In the genomic region with DNA sequence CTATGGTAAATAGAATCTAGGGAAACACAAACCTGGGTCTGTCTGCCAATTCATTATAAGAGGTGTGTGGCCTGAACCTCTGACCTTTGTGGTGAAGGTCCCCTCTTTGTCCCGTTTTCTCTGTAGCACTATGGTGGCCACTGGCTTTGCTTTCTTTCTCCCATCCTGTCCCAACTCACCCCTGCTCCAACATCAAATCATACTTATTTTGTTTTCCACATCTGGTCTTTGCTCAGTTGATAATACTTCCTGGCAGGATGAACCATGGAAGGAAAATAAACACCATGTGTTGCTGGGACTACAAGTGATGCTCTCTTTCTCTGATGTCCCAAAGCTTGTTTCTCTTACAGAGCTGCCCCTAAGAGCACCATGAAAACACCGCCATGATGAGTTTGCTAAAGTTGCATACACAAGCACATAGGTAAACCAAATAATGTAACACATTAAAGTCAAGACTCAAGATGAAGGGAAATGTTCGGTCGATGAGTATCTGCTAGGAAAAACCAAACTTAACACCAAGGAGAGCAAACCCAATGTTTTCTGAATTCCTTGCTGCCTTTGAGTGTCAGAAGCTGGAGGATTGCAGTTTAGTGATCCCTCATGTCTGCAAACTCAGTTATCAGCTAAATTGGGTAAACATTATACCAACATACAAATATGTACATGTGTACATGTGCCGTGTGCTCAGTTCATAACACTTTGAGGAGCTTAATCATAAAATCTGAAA, we compare ENCODE assay signal across 16 mouse cellular contexts.
DNase-seq lines count a peak whose midpoint lies in the region; ATAC-seq and TF ChIP-seq lines count a peak whose summit lies in the region.
"Had no signal": no experiment of that assay in that cellular context is flagged by ENCODE, and none has a peak within 500 bp of the region (broad histone marks: within the 10 kb centered on the region; RNA-seq: fewer than 3 reads in every experiment).

No protein-coding gene starts in this region.

- no peak for TF ChIP-seq POLR2A in brain, embryonic 14.5 days (IDR thresholded peaks at IDR 0.05; ENCODE audit: borderline replicate concordance, extremely low read depth, insufficient read depth, insufficient read length, poor library complexity, severe bottlenecking)

- no peaks in the 10 kb centered on the region for H3K9me3 ChIP-seq in forebrain, embryonic 16.5 days (ENCODE audit: control insufficient read depth, low read length)
- no peaks in the 10 kb centered on the region for H3K9me3 ChIP-seq in midbrain, embryonic 14.5 days (ENCODE audit: control insufficient read depth, low read length)
- H3K9me3 ChIP-seq in intestine, postnatal 0 days (ENCODE audit: control insufficient read depth), result no peaks in the 10 kb centered on the region
- H3K9me3 ChIP-seq: embryonic facial prominence, embryonic 12.5 days; limb, embryonic 15.5 days had no signal

- H3K4me1 ChIP-seq in forebrain, embryonic 16.5 days (replicated peaks; ENCODE audit: control insufficient read depth, insufficient read depth, low read length), result peaks cover 9% of the 10 kb centered on the region
- peaks cover 10% of the 10 kb centered on the region for H3K4me1 ChIP-seq in midbrain, embryonic 14.5 days (ENCODE audit: control insufficient read depth, insufficient read depth, low read length)
- no peaks in the 10 kb centered on the region for H3K4me1 ChIP-seq in intestine, postnatal 0 days (replicated peaks; ENCODE audit: control insufficient read depth, insufficient read depth, low read length)

- no peak for TF ChIP-seq CTCF in brain, embryonic 14.5 days (IDR thresholded peaks at IDR 0.05; ENCODE audit: borderline replicate concordance, extremely low read depth, insufficient read depth, insufficient read length)
- no peak for TF ChIP-seq CTCF in intestine, postnatal 0 days (IDR thresholded peaks at IDR 0.05; ENCODE audit: low read depth)

- H3K27ac ChIP-seq in forebrain, embryonic 16.5 days (ENCODE audit: low read length), result peak overlapping the region; percentile 48
- peak overlapping the region; percentile 52; the same call in 1 of the 2 replicates for H3K27ac ChIP-seq in midbrain, embryonic 14.5 days (replicated peaks; ENCODE audit: low read depth, low read length)
- H3K27ac ChIP-seq in intestine, postnatal 0 days (ENCODE audit: low read depth, low read length), result no peak overlapping the region
- H3K27ac ChIP-seq: kidney, postnatal 0 days; macrophage had no signal

- H3K27me3 ChIP-seq in forebrain, embryonic 16.5 days (replicated peaks; ENCODE audit: control insufficient read depth, insufficient read depth, low read length), result no peaks in the 10 kb centered on the region
- H3K27me3 ChIP-seq in midbrain, embryonic 14.5 days (ENCODE audit: control insufficient read depth, insufficient read depth, low read length), result no peaks in the 10 kb centered on the region
- no peaks in the 10 kb centered on the region for H3K27me3 ChIP-seq in intestine, postnatal 0 days (replicated peaks; ENCODE audit: control insufficient read depth, insufficient read depth, low read length)
- H3K27me3 ChIP-seq: embryonic facial prominence, embryonic 12.5 days; limb, embryonic 15.5 days had no signal

- H3K9ac ChIP-seq in forebrain, embryonic 16.5 days (replicated peaks; ENCODE audit: low read depth, low read length), result no peak overlapping the region
- no peak overlapping the region for H3K9ac ChIP-seq in midbrain, embryonic 14.5 days (replicated peaks; ENCODE audit: low read length)
- no peak overlapping the region for H3K9ac ChIP-seq in intestine, postnatal 0 days (ENCODE audit: low read depth, low read length)
- H3K9ac ChIP-seq: embryonic facial prominence, embryonic 12.5 days; limb, embryonic 15.5 days had no signal

- no peak overlapping the region for H3K4me2 ChIP-seq in forebrain, embryonic 16.5 days (ENCODE audit: low read length)
- no peak overlapping the region for H3K4me2 ChIP-seq in midbrain, embryonic 14.5 days (ENCODE audit: low read length)
- H3K4me2 ChIP-seq in intestine, postnatal 0 days (replicated peaks; ENCODE audit: low read depth), result no peak overlapping the region
- H3K4me2 ChIP-seq: limb, embryonic 15.5 days had no signal

- WGBS in forebrain, embryonic 16.5 days, result 80% methylated on average over 5 of the region's 5 CpGs
- WGBS in midbrain, embryonic 14.5 days, result 83% methylated on average over 5 of the region's 5 CpGs
- WGBS in intestine, postnatal 0 days, result 88% methylated on average over 5 of the region's 5 CpGs

- no peak for ATAC-seq in forebrain, embryonic 16.5 days
- no peak for ATAC-seq in midbrain, embryonic 14.5 days (ENCODE audit: low FRiP score, low TSS enrichment)
- no peak for ATAC-seq in intestine, postnatal 0 days
- ATAC-seq: inflammation-experienced regulatory T-cells, adult 6 months had no signal

- H3K4me3 ChIP-seq in forebrain, embryonic 16.5 days (replicated peaks; ENCODE audit: low read length), result no peak overlapping the region
- H3K4me3 ChIP-seq in midbrain, embryonic 14.5 days (replicated peaks; ENCODE audit: low read depth, low read length), result no peak overlapping the region
- no peak overlapping the region for H3K4me3 ChIP-seq in intestine, postnatal 0 days (ENCODE audit: low read depth, low read length)
- H3K4me3 ChIP-seq: embryonic facial prominence, embryonic 12.5 days; limb, embryonic 15.5 days had no signal

- DNase-seq in brain, embryonic 14.5 days (ENCODE audit: low read depth), result peak; percentile 17
- peak; percentile 51 for DNase-seq in embryo, embryonic 10.5 days (ENCODE audit: low spot score)
- DNase-seq in midbrain, embryonic 14.5 days, result no peak
- no peak for DNase-seq in left cerebral cortex, adult 11 months (ENCODE audit: low spot score)
- DNase-seq in layer of hippocampus, adult 18-20 months (ENCODE audit: low spot score in 2 of 2), result no peak
- DNase-seq: cerebellum, postnatal 10 days; heart, adult 11 months; lung, adult 2 months; right cerebral cortex, postnatal 25 days had no signal

- H3K36me3 ChIP-seq in forebrain, embryonic 16.5 days (ENCODE audit: control insufficient read depth, insufficient read depth), result no peaks in the 10 kb centered on the region
- no peaks in the 10 kb centered on the region for H3K36me3 ChIP-seq in midbrain, embryonic 14.5 days (ENCODE audit: control insufficient read depth, insufficient read depth, low read length)
- H3K36me3 ChIP-seq in intestine, postnatal 0 days (ENCODE audit: control insufficient read depth, insufficient read depth), result no peaks in the 10 kb centered on the region
- H3K36me3 ChIP-seq: embryonic facial prominence, embryonic 12.5 days; limb, embryonic 15.5 days had no signal

Comparison
In these comparisons a context has a peak if more than half of its experiments do, and no peak if none do; other contexts are left out.
1. DNase-seq: peak in brain, embryonic 14.5 days (single experiment) and embryo, embryonic 10.5 days (single experiment); none in midbrain, embryonic 14.5 days (single experiment), left cerebral cortex, adult 11 months (single experiment) and layer of hippocampus, adult 18-20 months (0 of 2).